Mouse (Mus musculus) cerebellum, adult 2 months (tissue): ENCODE data around the gene Sptbn1.

Experiments used
- CTCF ChIP-seq: fragments of 200-500 bp; IDR thresholded peaks from 2 replicates; pipeline ENCODE4 v1.5.1; 2011; ENCODE audit warnings: low read depth, mild to moderate bottlenecking, control low read depth, low read length, moderate library complexity, borderline replicate concordance; ENCODE audit not compliant: insufficient read depth
- POLR2A ChIP-seq: fragments of 200-500 bp; IDR thresholded peaks from 2 replicates; pipeline ENCODE4 v1.6.1; 2011; ENCODE audit warnings: low read length, control low read depth, borderline replicate concordance; ENCODE audit not compliant: insufficient read depth

DNA sequence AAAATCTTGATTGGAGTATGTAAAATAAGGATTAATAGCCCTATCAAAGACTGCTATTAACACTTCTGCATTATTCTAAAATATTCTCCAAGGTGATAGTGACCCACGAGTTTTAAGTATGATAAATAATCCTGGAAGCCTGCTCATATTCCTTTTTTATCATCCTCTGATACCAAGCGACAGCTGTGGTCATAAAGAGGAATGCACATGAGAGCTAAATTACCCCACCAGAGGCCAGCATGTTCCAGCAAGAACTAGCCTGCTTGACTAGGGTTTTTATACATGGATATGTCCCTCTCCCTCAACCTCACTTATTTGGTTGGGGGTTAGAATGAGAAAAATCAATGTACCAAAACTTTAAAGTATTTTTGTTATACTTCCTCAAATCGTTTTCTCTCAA lies 56.8 kb downstream of the Sptbn1 start:
- TF ChIP-seq CTCF (no peak), POLR2A (no peak)
